Mouse (Mus musculus): ENCODE measurements at regions not wholly inside any gene's neighbourhood (a gene's known extent, or its start where the extent isn't known, plus 50 kb on each side); places are given as distances from the start of the nearest gene placed in this dataset.

DNA sequence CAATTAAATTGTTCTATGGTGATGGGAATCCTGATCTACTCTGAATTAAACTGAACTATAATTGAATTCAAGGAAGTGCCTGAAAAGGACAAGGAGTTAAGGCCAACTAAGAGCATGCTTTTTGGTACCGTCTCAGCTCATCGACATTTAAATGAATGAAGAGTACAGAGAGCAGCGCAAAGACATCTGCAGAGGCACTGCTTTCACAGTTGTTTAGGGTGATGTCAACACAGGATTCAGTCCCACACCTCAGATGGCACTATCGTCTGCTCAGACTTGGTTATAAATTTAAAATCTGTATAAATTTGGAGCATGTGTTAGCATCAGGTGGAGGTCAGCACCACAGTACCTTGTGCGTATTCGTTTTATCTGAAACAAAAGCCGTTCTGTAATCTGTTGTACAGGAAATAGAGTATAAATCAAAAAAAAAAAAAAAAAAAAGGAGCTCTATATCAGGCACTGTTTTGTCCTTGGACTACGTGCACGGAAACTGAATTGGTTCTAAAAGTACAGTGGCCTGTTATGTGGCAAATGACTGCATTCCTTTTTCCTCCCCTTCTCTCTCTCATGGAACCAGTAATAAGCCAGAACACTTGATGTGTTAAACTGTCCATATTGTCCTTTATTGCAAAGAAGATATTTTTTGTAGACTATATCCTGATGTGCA is 187.8 kb downstream of the Wdr20rt start:
- peaks cover 3% of the 10 kb centered on the region; the same call in 1 of the 2 replicates for H3K4me1 ChIP-seq (ENCODE audit: control insufficient read depth, insufficient read depth, low read depth, low read length)
- no peaks in the 10 kb centered on the region for H3K27me3 ChIP-seq (replicated peaks; ENCODE audit: control insufficient read depth, insufficient read depth, low read length)
- no peak overlapping the region for H3K4me3 ChIP-seq (ENCODE audit: low read length)
- no peak overlapping the region for H3K4me2 ChIP-seq (ENCODE audit: low read length)
- H3K9me3 ChIP-seq (ENCODE audit: control insufficient read depth, low read length): no peaks in the 10 kb centered on the region
- no peak overlapping the region for H3K9ac ChIP-seq (ENCODE audit: low read depth, low read length)
- no peaks in the 10 kb centered on the region for H3K36me3 ChIP-seq (ENCODE audit: control insufficient read depth, insufficient read depth, low read length)
- 65% methylated on average over 9 of the region's 9 CpGs for WGBS
- ATAC-seq: peak; percentile 78
- 0 out of 2 replicates have a peak overlapping the region, but pooled peaks have one; percentile 23 for H3K27ac ChIP-seq (ENCODE audit: low read depth, low read length)

DNA sequence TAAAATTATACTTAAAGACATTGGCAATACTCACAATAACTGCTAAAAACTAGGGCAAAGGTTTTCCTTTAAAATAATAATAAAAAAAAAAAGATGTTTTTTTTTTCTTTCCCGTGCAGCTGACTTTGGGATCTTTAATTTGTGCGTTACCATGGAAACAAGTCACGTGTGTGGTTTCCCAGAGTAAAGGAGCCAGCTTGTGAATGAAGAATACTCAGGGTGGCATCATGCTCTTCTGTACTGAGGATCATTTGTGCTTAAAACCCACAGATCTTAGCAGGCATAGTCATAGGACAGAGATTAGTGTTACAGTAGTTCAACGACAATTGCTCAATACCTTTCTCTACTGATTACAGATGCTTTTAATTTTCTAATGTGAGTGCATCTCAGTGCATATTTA is 189.1 kb downstream of the Wdr20rt start:
- H3K9me3 ChIP-seq (ENCODE audit: control insufficient read depth, low read length): no peaks in the 10 kb centered on the region
- no peaks in the 10 kb centered on the region for H3K36me3 ChIP-seq (ENCODE audit: control insufficient read depth, insufficient read depth, low read length)
- no peak overlapping the region for H3K4me2 ChIP-seq (ENCODE audit: low read length)

GRCm38 (mm10) chr12:65416909-65417308 is 191.6 kb downstream of the Wdr20rt start:
- 84% methylated on average over 5 of the region's 5 CpGs for WGBS
- Histone ChIP-seq H3K4me1 (ENCODE audit: control insufficient read depth, insufficient read depth, low read depth, low read length) (peaks cover 3% of the 10 kb centered on the region; the same call in 1 of the 2 replicates), H3K27ac (ENCODE audit: low read depth, low read length) (no peak overlapping the region), H3K9me3 (ENCODE audit: control insufficient read depth, low read length) (no peaks in the 10 kb centered on the region), H3K9ac (ENCODE audit: low read depth, low read length) (no peak overlapping the region), H3K27me3 (replicated peaks; ENCODE audit: control insufficient read depth, insufficient read depth, low read length) (no peaks in the 10 kb centered on the region), H3K36me3 (ENCODE audit: control insufficient read depth, insufficient read depth, low read length) (no peaks in the 10 kb centered on the region), H3K4me2 (ENCODE audit: low read length) (no peak overlapping the region), H3K4me3 (ENCODE audit: low read length) (no peak overlapping the region)
- no peak for ATAC-seq

More for the DNA sequence above, 189.1 kb downstream of the Wdr20rt start:
- no peak overlapping the region for H3K4me3 ChIP-seq (ENCODE audit: low read length)
- H3K9ac ChIP-seq (ENCODE audit: low read depth, low read length): no peak overlapping the region
- no peak overlapping the region for H3K27ac ChIP-seq (ENCODE audit: low read depth, low read length)
- ATAC-seq: peak; percentile 68
- H3K4me1 ChIP-seq (ENCODE audit: control insufficient read depth, insufficient read depth, low read depth, low read length): peaks cover 3% of the 10 kb centered on the region; the same call in 1 of the 2 replicates
- 40% methylated on average over 4 of the region's 4 CpGs for WGBS
- H3K27me3 ChIP-seq (replicated peaks; ENCODE audit: control insufficient read depth, insufficient read depth, low read length): no peaks in the 10 kb centered on the region

- no peaks in the 10 kb centered on the region for H3K4me1 ChIP-seq (ENCODE audit: control insufficient read depth, insufficient read depth, low read depth, low read length)
- no peak for ATAC-seq
- H3K27me3 ChIP-seq (replicated peaks; ENCODE audit: control insufficient read depth, insufficient read depth, low read length): no peaks in the 10 kb centered on the region
- H3K36me3 ChIP-seq (ENCODE audit: control insufficient read depth, insufficient read depth, low read length): no peaks in the 10 kb centered on the region
- H3K27ac ChIP-seq (ENCODE audit: low read depth, low read length): no peak overlapping the region
- H3K4me2 ChIP-seq (ENCODE audit: low read length): no peak overlapping the region
- 90% methylated on average over 7 of the region's 7 CpGs for WGBS
- no peak overlapping the region for H3K9ac ChIP-seq (ENCODE audit: low read depth, low read length)
- no peak overlapping the region for H3K4me3 ChIP-seq (ENCODE audit: low read length)
- no peaks in the 10 kb centered on the region for H3K9me3 ChIP-seq (ENCODE audit: control insufficient read depth, low read length)
Observed at GRCm38 (mm10) chr12:65420127-65420526, 194.8 kb downstream of the Wdr20rt start.

DNA sequence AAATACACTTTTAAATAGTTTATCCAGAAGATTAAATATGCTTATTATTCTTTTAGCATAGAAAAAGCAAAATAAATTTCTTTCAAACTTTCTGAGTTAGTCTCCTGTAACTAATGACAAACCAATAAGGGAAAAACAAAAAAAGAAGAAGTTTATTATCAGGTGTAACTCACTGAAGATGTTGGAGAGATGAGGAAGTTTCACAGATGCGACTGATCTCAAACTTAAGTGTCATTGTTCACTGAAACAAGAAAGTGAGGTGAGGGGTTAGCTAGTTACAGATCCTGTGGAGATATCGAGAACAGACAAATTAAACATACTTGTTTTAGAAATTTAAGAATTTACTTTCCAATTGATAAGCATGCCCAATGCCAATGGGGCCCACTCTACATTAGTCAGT is 199.2 kb downstream of the Wdr20rt start:
- Histone ChIP-seq H3K36me3 (ENCODE audit: control insufficient read depth, insufficient read depth, low read length) (no peaks in the 10 kb centered on the region), H3K4me3 (ENCODE audit: low read length) (no peak overlapping the region), H3K27me3 (replicated peaks; ENCODE audit: control insufficient read depth, insufficient read depth, low read length) (no peaks in the 10 kb centered on the region), H3K9ac (ENCODE audit: low read depth, low read length) (no peak overlapping the region), H3K4me2 (ENCODE audit: low read length) (no peak overlapping the region), H3K4me1 (ENCODE audit: control insufficient read depth, insufficient read depth, low read depth, low read length) (no peaks in the 10 kb centered on the region), H3K9me3 (ENCODE audit: control insufficient read depth, low read length) (no peaks in the 10 kb centered on the region), H3K27ac (ENCODE audit: low read depth, low read length) (no peak overlapping the region)
- ATAC-seq: no peak
- 92% methylated on average over 2 of the region's 2 CpGs for WGBS

DNA sequence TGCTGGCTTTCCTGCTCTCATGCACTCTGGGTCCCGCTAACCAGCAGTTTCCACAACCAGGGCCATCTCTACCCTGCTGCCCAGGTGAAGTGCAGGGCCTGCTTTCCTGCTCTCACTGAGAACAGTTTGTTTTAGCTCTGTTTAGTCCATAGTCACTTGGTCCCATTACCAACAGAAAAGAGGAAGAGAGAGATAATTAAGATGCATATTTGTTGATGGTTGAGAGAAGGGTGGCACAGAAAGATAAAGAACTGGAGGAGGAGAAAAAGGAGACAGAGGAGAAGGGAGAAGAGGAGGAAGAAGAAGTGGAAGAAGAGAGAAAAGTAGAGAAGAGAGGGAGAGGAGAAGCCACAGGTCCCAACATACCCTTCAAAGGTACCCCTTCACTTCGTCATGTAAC is 200.1 kb downstream of the Wdr20rt start:
- ATAC-seq: no peak

DNA sequence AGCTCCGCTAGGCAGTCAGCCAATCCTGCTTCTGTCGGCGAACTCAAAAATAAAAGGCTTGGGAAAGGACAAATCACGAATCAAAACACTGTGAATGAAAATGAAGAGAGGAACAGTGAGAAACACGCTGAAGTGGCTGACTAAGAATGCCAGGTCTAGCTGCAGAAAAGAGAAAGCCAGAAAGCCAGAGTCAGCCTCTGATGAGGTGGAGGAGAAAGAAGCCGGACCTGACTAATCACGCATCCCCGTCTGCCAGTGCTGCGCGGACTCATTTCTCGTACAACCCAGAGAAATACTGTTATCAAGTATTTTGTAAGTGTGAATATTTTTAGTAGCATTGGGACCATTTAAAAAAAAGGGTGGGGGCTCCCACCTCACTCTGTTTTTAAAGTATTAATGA is 201.6 kb downstream of the Wdr20rt start:
- H3K4me3 ChIP-seq (ENCODE audit: low read length): no peak overlapping the region
- H3K36me3 ChIP-seq (ENCODE audit: control insufficient read depth, insufficient read depth, low read length): no peaks in the 10 kb centered on the region
- no peak overlapping the region for H3K9ac ChIP-seq (ENCODE audit: low read depth, low read length)
- peak; percentile 51; the same call in 1 of the 2 replicates for ATAC-seq
- no peak overlapping the region for H3K27ac ChIP-seq (ENCODE audit: low read depth, low read length)
- 77% methylated on average over 11 of the region's 11 CpGs for whole genome bisulfite sequencing
- H3K4me2 ChIP-seq (ENCODE audit: low read length): no peak overlapping the region
- no peaks in the 10 kb centered on the region for H3K9me3 ChIP-seq (ENCODE audit: control insufficient read depth, low read length)
- no peaks in the 10 kb centered on the region for H3K27me3 ChIP-seq (replicated peaks; ENCODE audit: control insufficient read depth, insufficient read depth, low read length)
- no peaks in the 10 kb centered on the region for H3K4me1 ChIP-seq (ENCODE audit: control insufficient read depth, insufficient read depth, low read depth, low read length)

More for the DNA sequence above, 200.1 kb downstream of the Wdr20rt start:
- Histone ChIP-seq H3K4me1 (ENCODE audit: control insufficient read depth, insufficient read depth, low read depth, low read length) (no peaks in the 10 kb centered on the region), H3K9ac (ENCODE audit: low read depth, low read length) (no peak overlapping the region), H3K4me3 (ENCODE audit: low read length) (no peak overlapping the region), H3K27ac (ENCODE audit: low read depth, low read length) (no peak overlapping the region), H3K4me2 (ENCODE audit: low read length) (no peak overlapping the region), H3K27me3 (replicated peaks; ENCODE audit: control insufficient read depth, insufficient read depth, low read length) (no peaks in the 10 kb centered on the region), H3K9me3 (ENCODE audit: control insufficient read depth, low read length) (no peaks in the 10 kb centered on the region), H3K36me3 (ENCODE audit: control insufficient read depth, insufficient read depth, low read length) (no peaks in the 10 kb centered on the region)
- WGBS: 100% methylated on average over 2 of the region's 2 CpGs

GRCm38 (mm10) chr12:65428214-65428981 is 203.1 kb downstream of the Wdr20rt start:
- Histone ChIP-seq H3K36me3 (ENCODE audit: control insufficient read depth, insufficient read depth, low read length) (no peaks in the 10 kb centered on the region), H3K27me3 (replicated peaks; ENCODE audit: control insufficient read depth, insufficient read depth, low read length) (no peaks in the 10 kb centered on the region), H3K4me3 (ENCODE audit: low read length) (no peak overlapping the region), H3K9me3 (ENCODE audit: control insufficient read depth, low read length) (no peaks in the 10 kb centered on the region), H3K9ac (ENCODE audit: low read depth, low read length) (no peak overlapping the region), H3K4me1 (ENCODE audit: control insufficient read depth, insufficient read depth, low read depth, low read length) (no peaks in the 10 kb centered on the region), H3K4me2 (ENCODE audit: low read length) (peak overlapping the region; percentile 38), H3K27ac (ENCODE audit: low read depth, low read length) (no peak overlapping the region; the same call in 1 of the 2 replicates)
- WGBS: 45% methylated on average over 23 of the region's 23 CpGs
- peak; percentile 89 for ATAC-seq

DNA sequence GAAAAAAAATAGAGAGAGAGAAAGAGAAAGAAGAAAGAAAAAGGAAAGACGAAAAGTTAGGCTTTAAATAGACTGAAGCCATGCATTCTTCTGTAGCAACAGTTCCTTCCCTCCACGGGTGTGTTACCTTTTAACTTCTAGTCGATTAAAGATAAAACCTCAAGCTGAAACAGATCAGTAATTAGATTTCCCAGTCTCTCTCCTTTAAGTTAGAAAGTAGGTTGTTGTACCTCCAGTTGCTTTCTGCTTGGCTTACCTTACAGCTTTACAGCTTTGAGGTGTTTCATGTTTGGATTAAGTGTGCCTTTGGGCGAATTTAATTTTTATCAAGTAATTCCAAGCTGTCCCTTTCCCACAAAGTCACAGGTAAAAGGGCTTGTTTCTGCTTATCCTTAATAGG is 225.5 kb downstream of the Wdr20rt start:
- no peaks in the 10 kb centered on the region for H3K36me3 ChIP-seq (ENCODE audit: control insufficient read depth, insufficient read depth, low read length)
- ATAC-seq: no peak
- no peak overlapping the region for H3K4me3 ChIP-seq (ENCODE audit: low read length)
- H3K9ac ChIP-seq (ENCODE audit: low read depth, low read length): no peak overlapping the region
- no peak overlapping the region for H3K4me2 ChIP-seq (ENCODE audit: low read length)
- no peaks in the 10 kb centered on the region for H3K4me1 ChIP-seq (ENCODE audit: control insufficient read depth, insufficient read depth, low read depth, low read length)
- 82% methylated on average over 4 of the region's 4 CpGs for WGBS
- no peaks in the 10 kb centered on the region for H3K27me3 ChIP-seq (replicated peaks; ENCODE audit: control insufficient read depth, insufficient read depth, low read length)
- H3K27ac ChIP-seq (ENCODE audit: low read depth, low read length): no peak overlapping the region
- H3K9me3 ChIP-seq (ENCODE audit: control insufficient read depth, low read length): no peaks in the 10 kb centered on the region
